Mouse (Mus musculus): Measurements from ENCODE around the gene Ebf3.

DNA sequence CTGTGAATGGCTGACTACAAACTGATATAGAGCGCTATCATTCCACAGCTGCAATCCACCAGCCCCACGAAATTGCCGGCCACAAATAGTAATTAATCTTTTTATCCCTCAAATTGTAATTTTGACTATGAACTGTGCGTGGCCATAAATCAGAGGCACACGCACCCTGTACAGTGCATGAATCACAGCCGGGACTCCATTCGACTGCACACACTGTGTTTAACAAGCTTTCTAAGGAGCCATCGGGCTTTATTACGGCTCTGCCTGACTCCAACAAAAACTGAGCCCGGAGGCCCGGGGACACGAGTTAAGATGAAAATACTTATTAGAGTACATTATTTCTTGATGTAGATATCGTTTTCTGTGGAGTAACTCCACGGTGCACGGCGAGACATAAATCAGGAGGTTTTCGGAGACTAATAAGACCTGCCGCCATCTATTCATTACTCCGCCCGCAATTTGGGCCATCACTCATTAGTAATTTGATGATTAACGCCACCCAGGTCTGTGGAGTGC lies 107.4 kb downstream of the Ebf3 start:
- TF ChIP-seq EP300 (IDR thresholded peaks at IDR 0.05; ENCODE audit: insufficient read depth, low read depth, low read length) (no peak), CTCF (IDR thresholded peaks at IDR 0.05) (no peak)

All from heart, adult 2 months (tissue).